Mouse (Mus musculus) cerebellum, postnatal 14 days (tissue): Measurements from ENCODE around the gene Pgrmc2.

ENCODE experiments used
- DNase-seq, 2 experiments: peaks; one replicate each; pipeline ENCODE4 v3.0.0; 2021; ENCODE audit warnings: mixed read lengths in 2 of 2

Pgrmc2 gene

DNA sequence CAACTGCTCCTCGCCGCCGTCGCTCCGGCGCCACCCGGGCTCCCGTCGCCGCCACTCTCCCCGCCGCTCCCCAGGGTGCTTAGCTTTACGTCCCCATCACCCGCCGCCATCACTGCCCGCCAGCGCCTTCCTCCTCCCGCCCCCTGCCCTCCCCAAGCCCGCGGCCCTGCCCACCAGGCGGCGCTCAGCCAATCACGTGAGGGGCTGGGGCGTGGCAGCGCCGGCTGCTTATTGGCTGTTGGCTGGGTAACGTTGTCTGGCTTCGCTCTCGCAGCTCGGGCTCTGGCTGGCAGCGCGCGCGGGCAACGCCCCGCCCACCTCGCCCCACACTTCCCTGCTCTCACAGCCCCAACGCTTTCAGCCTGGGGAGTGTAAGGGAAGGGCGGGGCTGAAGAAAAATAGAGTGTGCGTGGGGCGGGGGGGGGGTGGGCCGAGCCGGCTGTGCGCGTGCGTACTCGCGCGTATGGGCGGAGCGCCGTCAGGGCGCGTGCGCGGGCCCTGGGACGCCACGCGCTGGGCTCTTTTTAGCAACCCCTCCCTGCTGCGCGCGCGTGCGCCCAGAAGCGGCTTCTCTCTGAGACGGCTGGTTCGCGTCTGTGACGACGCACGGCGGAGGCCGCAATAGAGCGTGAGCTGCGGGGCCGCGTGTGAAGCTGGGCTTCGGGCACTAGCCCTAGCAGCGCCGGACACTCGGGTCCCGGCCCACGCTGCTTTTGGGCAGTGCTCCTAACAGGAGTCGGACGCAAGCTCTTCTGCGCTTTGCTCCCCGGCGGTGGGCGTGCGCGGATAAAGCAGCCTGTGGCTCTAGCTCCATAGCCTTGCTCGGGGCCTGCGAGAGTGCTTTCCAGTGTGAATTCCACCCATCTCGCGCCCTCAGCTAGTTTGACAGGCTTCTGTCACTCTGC lies at the start of gene Pgrmc2:
Gene Pgrmc2 (minus strand): TSS at position 162 of the 905 bp plus-strand sequence.
- peak; percentile 99 for DNase-seq

GRCm38 (mm10) chr3:41124000-41124294 lies 41.1 kb upstream of the Pgrmc2 start:
- DNase-seq = no peak

DNA sequence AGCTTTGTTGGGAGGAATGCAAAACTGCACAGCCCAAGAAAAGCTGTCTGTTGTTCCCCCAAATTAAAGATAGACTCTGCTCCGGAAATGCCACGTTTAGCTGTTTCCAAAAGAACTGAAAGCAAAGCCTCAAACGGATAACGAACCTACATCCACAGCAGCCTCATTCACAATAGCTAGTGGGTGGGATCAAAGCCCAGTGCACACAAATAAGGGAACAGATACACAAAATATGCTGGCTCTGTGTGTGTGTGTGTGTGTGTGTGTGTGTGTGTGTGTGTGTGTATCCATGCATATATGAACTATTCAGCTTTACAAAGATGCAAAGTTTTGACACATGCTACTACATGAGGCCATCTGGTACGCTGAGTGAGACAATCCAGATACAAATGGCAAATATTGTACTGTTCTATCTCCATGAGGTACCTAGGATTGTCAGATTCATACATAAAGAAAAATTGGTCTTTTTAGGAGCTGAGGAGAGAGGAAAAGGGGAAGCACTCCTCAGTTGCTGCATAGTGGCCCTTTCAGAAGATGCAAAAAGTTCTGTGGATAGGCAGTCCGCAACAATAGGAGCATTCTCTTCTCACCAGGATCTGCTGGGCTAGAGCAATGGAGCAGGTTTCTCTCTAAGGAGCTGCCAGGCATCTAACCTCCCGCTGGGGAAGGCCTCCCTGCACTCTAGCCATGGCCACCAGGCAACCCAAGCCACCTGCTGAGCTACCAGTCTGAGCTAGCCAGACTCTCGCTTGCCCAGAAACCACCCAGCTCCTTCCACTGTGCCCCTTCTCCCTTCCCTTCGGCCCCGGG lies 40.5 kb upstream of the Pgrmc2 start:
- DNase-seq = peak; percentile 3 to 7

GRCm38 (mm10) chr3:41118173-41118572 lies 35.3 kb upstream of the Pgrmc2 start:
- DNase-seq = no peak

GRCm38 (mm10) chr3:41117447-41117846 lies 34.6 kb upstream of the Pgrmc2 start:
- DNase-seq = no peak

- no peak for DNase-seq
These were observed 30.3 kb upstream of the Pgrmc2 start for GRCm38 (mm10) chr3:41113186-41113585.

DNA sequence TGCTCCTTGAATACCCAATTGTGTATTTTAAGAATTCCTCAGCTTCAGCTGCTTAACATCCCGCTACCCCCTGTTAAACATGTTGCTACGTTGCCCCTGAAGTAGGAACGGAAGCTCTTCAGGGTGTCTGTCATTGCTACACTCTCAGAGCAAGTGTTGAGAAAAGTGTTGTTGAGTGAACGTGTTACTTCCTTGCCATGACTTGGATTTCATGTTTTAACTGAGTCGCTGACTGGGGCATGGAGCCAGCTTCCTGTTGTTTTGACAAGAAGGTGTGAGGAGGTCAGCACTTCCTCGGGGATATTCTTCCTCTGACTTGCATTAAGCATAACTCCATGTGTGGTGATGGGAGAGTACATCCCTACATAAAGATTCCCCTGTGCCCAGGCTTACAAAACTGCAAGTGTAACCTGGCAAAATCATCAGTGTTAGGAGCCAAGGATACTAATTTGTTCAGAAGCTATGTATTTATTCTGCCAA lies 25.5 kb upstream of the Pgrmc2 start:
- DNase-seq = peak; percentile 25 to 35

DNA sequence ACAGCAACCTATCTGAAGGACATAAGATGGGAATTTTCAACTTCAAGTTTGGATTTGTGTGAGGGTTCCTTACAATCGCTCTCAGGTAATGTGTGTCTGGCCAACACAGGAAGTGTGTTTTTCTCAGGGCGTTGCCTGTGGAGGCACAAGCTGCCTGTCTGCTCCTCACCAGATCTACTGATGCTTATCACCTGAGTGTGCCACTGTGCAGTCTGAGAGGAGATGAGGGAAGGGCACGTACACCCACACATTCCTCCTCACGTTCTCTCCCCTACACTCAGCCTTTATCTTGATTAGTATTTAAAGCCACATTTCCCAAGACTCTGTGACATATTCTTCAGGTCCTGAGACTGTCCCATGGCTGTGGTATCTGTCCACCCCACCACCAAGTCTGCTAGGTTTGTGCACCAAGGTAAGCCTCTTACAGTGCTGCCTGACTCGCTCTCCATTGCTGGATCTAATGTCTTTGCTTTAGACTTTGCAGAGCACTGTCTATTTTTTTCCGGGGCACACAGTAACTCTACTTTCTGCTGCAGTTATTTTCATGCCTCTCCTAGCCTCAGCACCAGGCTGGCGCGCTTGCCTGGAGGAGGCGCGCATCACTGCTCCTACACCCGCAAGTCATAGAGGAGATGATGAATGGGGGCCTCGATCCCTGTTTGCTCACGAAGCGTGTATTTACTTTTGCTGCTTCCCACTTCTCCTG lies 24.9 kb upstream of the Pgrmc2 start:
- DNase-seq = no peak

GRCm38 (mm10) chr3:41101905-41102304 lies 19.1 kb upstream of the Pgrmc2 start:
- no peak for DNase-seq

- no peak for DNase-seq
These were observed 17.3 kb upstream of the Pgrmc2 start for GRCm38 (mm10) chr3:41100157-41100556.

DNA sequence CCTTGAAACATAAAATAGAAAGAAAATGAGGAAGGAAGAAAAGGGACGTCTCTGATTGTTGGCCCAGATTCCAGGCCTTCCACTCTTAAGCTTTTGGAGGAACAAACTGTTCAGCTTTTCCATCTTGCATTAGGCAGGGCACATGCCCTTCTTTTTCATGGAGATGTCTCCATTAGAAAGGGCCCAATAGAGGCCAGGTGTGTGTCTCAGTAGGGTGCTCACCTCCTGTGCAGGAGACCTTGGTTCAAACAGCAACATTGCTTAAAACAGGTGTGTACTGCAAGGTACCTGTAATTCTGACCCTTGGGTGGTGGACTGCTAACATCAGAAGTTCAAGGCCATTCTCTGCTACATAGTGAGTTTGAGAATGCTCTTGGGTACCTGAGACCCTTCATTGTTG lies 16.8 kb upstream of the Pgrmc2 start:
- no peak for DNase-seq

DNA sequence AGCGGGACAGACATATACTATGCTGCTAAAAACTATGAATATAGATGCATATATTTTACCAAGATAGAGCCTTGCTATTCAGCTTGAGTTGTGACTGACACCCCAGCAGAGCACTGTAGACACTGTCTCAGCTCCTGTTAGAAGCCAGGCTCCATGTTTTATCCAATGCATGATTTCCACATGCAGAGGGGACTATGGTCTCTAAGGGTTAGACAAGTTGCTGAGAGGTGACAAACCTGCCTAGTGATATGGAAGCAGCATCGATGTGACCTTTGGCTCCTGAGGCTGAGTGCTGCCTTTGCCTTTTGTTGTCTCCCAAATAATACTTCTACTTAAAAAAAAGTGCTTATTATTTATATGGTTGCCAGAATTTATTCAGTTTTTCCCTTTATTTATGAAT lies 10.4 kb upstream of the Pgrmc2 start:
- DNase-seq = no peak

DNA sequence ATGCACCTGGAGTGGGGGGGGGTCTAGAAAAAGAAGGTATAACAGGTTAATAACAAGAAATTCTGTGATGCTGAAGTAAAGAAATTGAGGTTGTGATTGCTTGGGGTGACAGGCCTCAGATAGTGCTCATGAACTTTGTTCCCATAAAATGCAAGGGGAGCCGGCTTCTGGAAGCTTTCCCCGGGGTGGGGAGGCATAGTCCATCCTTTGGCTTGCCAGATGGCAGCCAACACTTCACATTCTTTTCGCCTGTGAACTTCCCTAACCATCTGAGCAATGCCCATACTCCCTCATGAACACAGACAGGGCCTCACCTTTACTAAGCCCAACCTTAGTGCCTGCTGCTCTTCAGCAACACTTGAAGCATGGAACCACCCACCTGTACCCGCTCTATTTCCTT lies 9.5 kb upstream of the Pgrmc2 start:
- DNase-seq = no peak

DNA sequence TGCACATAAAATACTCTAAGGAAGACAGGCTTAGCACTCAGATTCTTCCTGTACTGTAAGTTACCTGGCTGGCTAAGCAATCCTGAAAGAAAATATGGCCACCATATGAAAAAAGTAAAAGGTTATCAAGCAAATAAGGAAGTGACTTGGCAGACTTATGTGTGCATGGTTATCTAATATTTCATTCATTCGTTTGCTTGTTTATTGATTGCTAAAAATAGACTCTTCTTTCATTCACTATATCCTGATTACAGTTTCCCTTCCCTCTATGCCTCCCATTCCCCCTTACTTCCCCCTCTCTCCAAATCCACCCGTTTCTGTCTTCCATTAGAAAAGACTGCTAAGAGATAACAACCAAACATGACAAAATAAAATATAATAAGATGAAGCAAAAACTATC lies 8.0 kb upstream of the Pgrmc2 start:
- no peak for DNase-seq

DNA sequence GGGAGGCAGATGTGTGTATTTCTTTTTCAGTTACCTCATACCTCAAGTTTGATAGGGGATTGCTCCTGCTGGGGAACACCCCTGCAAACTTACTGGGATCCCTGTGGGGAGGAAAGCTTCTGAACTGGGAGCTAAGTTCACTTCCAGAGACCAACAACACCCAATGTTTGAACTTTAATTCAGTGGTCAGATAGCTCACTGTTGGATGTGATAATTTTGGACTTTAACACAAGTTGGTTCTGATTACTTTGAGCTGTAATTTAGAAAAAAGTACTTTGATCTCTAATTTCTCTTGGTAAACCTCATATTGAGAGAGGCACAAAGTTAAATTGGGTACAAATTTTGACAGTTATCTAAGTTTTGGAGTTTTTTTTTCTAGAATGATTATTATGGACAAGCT lies 4.2 kb upstream of the Pgrmc2 start:
- DNase-seq = no peak

- no peak for DNase-seq
These were observed 1.6 kb upstream of the Pgrmc2 start for GRCm38 (mm10) chr3:41084421-41084820.

- no peak for DNase-seq
These were observed 905 bp upstream of the Pgrmc2 start for GRCm38 (mm10) chr3:41083790-41084112.

DNA sequence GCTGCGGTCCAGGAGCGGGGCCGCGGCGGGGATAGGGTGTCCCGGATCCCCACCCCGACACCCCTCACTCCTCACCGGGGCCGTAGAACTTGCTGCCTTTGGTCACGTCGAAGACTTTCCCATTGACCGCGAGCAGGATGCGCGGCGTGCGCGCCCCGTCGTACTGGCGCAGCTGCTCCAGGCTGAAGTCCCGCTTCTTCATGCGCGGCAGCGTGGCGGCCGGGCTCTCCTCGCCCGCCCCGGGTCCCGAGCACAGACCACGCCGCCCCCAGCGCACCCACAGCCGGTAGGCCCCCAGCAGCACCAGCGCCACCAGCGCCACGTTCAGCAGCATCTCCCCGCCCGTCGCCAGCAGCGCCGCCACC lies 344 bp downstream of the Pgrmc2 start:
- no peak for DNase-seq

DNA sequence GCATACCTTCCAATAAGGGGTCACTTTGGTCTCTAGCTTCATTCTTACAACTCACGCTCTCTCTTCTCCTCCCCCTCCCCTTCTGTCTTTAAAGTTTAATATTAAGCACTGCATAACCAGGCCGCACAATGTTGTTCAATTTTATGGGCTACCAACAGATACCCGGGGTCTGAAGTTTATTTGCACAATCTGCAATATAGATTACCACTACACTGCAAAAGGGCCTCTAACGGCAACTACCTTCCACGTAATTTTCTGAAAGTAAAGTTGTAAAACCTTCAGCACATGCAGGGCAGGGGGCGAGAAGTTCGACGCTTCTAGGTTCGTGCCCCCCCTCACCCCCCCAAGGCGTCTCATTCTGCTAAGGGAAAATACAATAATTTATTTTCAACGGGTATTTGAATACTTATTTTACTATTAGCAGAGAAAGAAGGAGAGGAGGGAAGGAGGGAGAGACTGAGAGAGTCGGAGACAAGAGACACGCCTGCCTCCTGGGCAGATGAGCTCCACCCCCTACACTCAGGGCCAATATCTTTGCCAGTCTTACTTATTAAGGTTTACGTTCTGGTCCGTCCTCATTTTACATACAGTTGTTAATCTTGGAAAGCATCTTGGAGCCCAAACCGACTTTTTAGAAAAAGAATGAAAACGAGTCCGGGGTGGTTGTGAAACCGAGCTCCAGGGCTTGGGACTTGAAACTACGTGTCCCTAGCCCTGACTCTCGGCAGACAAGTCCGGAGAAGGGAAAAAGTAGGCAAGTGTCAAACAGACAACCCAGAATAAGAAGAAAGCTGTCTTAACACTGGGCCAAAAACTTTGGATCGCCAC lies 1.2 kb downstream of the Pgrmc2 start:
- DNase-seq = peak; percentile 12 to 27

DNA sequence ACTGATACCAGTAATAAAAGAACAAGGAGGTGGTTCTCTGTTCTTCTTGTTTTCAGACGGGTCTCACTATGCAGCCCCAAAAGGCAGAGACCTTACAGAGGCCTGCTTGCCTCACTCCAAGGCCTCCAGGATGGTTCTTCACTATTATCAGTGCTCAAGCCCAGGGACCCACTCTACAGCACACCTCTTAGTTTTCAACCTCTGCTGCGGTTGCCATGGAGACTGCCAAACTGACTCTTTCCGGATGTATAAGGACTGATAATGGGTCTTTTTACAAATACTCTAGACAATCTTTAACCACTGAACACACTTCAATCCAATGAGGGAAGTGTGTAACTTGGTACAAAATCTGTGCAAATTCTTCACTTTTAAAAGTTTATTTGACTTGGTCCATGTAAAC lies 2.1 kb downstream of the Pgrmc2 start:
- no peak for DNase-seq

DNA sequence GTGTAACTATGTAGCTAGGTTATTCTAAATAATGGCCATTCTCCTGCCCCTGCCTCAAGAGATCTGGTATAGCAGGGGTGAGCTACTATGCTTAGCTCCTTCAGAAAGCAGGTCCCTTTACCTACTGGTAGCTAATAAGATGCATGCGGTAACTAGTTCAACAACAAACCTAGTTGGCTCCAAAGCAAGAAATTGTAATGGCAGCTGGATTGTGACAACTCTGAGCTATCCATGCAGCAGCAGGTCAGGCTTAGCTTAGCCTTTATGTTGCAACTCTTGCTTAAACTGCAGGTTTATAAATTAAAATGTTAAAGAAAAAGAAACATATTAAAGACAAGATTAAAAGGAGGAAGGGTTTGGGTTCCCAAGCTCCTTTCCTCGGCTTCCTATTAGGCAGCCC lies 4.2 kb downstream of the Pgrmc2 start:
- DNase-seq = no peak

- no peak for DNase-seq
These were observed 7.5 kb downstream of the Pgrmc2 start for GRCm38 (mm10) chr3:41075376-41075775.

GRCm38 (mm10) chr3:41070519-41070918 lies 12.3 kb downstream of the Pgrmc2 start:
- peak; percentile 31 to 34 for DNase-seq
